Mouse (Mus musculus): ENCODE results near the gene Zfp523.

DNA sequence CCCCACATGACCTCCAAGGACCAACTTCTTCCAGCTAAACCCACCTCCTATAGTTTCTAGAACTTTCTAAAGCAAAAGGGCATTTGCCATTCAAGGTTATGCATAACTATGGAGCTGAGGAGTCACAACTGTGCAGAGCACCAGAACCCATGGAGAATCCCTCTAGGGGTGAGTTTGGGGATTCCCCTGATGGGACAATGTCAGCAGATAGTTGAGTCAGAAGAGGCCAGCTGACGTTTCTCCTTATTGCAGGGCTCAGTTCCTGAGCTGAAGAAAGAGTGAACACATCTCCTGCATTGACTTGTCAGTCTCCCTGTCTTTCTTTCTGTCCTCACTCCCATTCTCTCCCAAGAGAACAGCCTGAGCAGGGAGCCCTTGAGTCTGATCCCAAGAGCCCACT, 15.8 kb downstream of the Zfp523 start:
- TF ChIP-seq CTCF (IDR thresholded peaks at IDR 0.05 in 2 of 3, conservative IDR thresholded peaks at IDR 0.05 in 1 of 3; ENCODE audit: control insufficient read depth in 1 of 3, insufficient read depth in 1 of 3, low read depth in 2 of 3, low read length in 3 of 3, poor library complexity in 1 of 3, severe bottlenecking in 1 of 3) (no peak), ZNF384 (IDR thresholded peaks at IDR 0.05; ENCODE audit: low read depth, low read length) (no peak)
